Mouse (Mus musculus): ENCODE results near the gene Dnajc10. TPM values are rescaled to one million over a fixed set of nuclear protein-coding genes. Genes with fewer than 3 reads are reported as not detected.
A peak's percentile ranks its signal among the peaks of the same experiment; 100 is the strongest.

Dnajc10 gene
- polyA plus RNA-seq (2015; fragmentation: Nextera tagmentation; extraction: Ambion mirVana), result 48.6 and 50.2 TPM in 2 replicates

DNA sequence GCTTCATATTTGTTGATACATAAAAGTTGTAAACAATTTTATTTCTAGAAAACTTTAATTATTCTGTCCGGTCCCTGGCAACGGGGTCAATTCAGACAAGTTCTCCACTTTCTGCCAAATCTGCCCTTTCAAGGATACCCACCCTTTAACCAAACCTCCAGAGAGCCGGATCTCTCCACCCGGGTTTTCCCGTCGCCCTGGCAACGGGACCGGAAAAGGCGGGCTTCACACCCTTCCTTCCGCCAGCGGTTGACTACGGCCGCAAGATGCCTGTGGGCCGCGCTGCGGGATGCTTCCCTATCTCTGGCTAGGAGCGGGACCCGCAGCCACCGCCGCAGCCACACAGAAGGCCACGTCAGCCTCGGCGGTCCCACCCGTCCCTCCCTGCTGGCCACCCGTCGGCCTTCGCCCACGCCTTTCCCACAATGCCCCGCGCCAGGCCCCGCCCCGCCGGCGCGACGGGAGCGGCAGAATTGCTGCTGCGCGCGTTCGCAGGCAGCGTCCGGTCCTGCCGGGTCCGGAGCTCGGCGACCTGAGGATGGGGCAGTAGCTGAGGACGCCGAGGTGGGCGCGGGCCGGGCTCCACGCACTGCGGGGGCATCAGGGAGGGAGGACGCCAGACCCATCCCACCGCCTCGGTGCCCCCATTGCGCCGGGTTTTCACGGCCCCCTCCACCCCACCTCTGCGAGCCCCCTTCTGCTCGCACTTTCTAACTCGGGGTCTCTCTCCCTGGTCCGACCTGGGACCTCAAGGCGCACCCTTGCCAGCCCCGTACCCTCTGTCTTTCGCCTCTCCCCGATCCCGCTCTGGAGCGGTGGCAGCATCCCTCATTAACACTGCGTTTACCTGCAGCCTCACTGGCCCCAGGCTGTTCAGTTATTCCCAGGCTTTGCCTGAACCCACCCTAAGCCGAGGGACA lies at the start of gene Dnajc10:
Gene Dnajc10 (plus strand): TSS at position 225 of the 920 bp plus-strand sequence.
- no peak for TF ChIP-seq EP300 (optimal IDR thresholded peaks at IDR 0.05)
- peak; percentile 1; the same call in 1 of the 2 replicates for TF ChIP-seq CTCF (IDR thresholded peaks at IDR 0.05; ENCODE audit: low read depth)
- ATAC-seq (ENCODE audit: low FRiP score, low TSS enrichment) (peak; percentile 94), DNase-seq (ENCODE audit: low spot score) (peak; percentile 94)
- Histone ChIP-seq H3K27me3 (ENCODE audit: control insufficient read depth, insufficient read depth, low read length) (no peaks in the 10 kb centered on the region), H3K36me3 (ENCODE audit: control insufficient read depth, insufficient read depth, low read length) (no peaks in the 10 kb centered on the region), H3K9ac (ENCODE audit: low read length) (peak within 1 kb of the TSS; percentile 91), H3K4me2 (replicated peaks; ENCODE audit: low read depth) (peak within 1 kb of the TSS; percentile 77), H3K4me3 (ENCODE audit: low read depth, low read length) (peak within 1 kb of the TSS; percentile 88), H3K4me1 (replicated peaks; ENCODE audit: control insufficient read depth, insufficient read depth) (no peaks in the 10 kb centered on the region), H3K27ac (replicated peaks) (peak within 1 kb of the TSS; percentile 94), H3K9me3 (ENCODE audit: control insufficient read depth, low read length) (no peaks in the 10 kb centered on the region)
- under 1% methylated on average over 71 of the region's 72 CpGs for WGBS

DNA sequence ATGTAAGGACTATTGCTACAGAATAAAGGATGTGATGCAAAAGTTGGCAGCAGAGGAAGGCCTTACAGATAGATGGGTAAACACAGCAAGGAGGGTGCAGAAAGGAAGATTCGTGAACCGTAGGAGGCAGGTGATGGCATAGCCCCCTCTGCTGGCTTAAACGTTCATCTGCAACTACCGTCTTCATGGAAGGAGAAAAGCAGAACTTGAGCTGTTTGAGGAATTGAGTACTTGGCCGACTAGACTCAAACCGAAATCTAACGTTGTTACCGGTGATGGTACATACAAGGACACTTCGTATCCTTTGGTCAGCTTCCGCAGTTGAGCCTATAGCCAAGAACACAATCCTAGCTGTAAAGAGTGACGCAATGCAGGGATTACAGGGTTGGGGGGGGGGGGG lies 48.4 kb upstream of the Dnajc10 start:
- 15% methylated on average over 11 of the region's 11 CpGs for WGBS
- Histone ChIP-seq H3K9ac (ENCODE audit: low read length) (no peak overlapping the region), H3K9me3 (ENCODE audit: control insufficient read depth, low read length) (no peaks in the 10 kb centered on the region), H3K4me3 (ENCODE audit: low read depth, low read length) (no peak overlapping the region), H3K4me2 (replicated peaks; ENCODE audit: low read depth) (peak overlapping the region; percentile 32; the same call in 1 of the 2 replicates), H3K27ac (replicated peaks) (no peak overlapping the region), H3K36me3 (ENCODE audit: control insufficient read depth, insufficient read depth, low read length) (no peaks in the 10 kb centered on the region), H3K4me1 (replicated peaks; ENCODE audit: control insufficient read depth, insufficient read depth) (no peaks in the 10 kb centered on the region), H3K27me3 (ENCODE audit: control insufficient read depth, insufficient read depth, low read length) (no peaks in the 10 kb centered on the region)
- peak; percentile 97 for TF ChIP-seq CTCF (IDR thresholded peaks at IDR 0.05; ENCODE audit: low read depth)
- TF ChIP-seq EP300 (optimal IDR thresholded peaks at IDR 0.05), result no peak
- ATAC-seq (ENCODE audit: low FRiP score, low TSS enrichment) (no peak; the same call in 1 of the 2 replicates), DNase-seq (ENCODE audit: low spot score) (peak; percentile 64)

DNA sequence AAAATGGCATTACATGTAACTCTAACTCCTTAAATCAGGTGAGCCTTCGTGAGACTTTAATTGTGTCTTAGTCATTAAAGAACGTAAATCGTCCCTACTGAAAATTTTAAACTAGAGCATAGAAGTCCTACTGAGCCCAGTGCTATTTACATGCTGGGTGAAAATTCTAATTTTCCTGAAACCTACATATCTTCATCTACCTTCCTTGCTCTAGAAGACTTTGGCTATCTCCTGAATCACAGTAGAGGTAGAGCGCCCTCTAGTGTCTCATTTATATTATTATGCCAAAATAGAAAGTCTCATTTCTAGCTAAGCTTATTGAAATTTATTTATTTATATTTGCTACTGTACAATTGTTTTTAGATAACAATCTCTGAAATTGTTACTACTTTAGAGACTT lies 47.2 kb upstream of the Dnajc10 start:
- TF ChIP-seq EP300 (optimal IDR thresholded peaks at IDR 0.05), result no peak
- TF ChIP-seq CTCF (IDR thresholded peaks at IDR 0.05; ENCODE audit: low read depth), result peak; percentile 82
- Histone ChIP-seq H3K9ac (ENCODE audit: low read length) (no peak overlapping the region), H3K4me2 (replicated peaks; ENCODE audit: low read depth) (no peak overlapping the region), H3K9me3 (ENCODE audit: control insufficient read depth, low read length) (no peaks in the 10 kb centered on the region), H3K4me3 (ENCODE audit: low read depth, low read length) (no peak overlapping the region), H3K36me3 (ENCODE audit: control insufficient read depth, insufficient read depth, low read length) (no peaks in the 10 kb centered on the region), H3K27me3 (ENCODE audit: control insufficient read depth, insufficient read depth, low read length) (no peaks in the 10 kb centered on the region), H3K4me1 (replicated peaks; ENCODE audit: control insufficient read depth, insufficient read depth) (no peaks in the 10 kb centered on the region), H3K27ac (replicated peaks) (no peak overlapping the region)
- DNase-seq (ENCODE audit: low spot score) (no peak), ATAC-seq (ENCODE audit: low FRiP score, low TSS enrichment) (no peak)
- 63% methylated on average over 4 of the region's 4 CpGs for WGBS

- DNase-seq (ENCODE audit: low spot score) (no peak), ATAC-seq (ENCODE audit: low FRiP score, low TSS enrichment) (no peak)
- WGBS, result 67% methylated on average over 1 of the region's 1 CpGs
- TF ChIP-seq EP300 (optimal IDR thresholded peaks at IDR 0.05) (no peak), CTCF (IDR thresholded peaks at IDR 0.05; ENCODE audit: low read depth) (no peak)
- Histone ChIP-seq H3K4me2 (replicated peaks; ENCODE audit: low read depth) (no peak overlapping the region), H3K27me3 (ENCODE audit: control insufficient read depth, insufficient read depth, low read length) (no peaks in the 10 kb centered on the region), H3K27ac (replicated peaks) (no peak overlapping the region), H3K36me3 (ENCODE audit: control insufficient read depth, insufficient read depth, low read length) (no peaks in the 10 kb centered on the region), H3K4me1 (replicated peaks; ENCODE audit: control insufficient read depth, insufficient read depth) (no peaks in the 10 kb centered on the region), H3K9me3 (ENCODE audit: control insufficient read depth, low read length) (no peaks in the 10 kb centered on the region), H3K4me3 (ENCODE audit: low read depth, low read length) (no peak overlapping the region), H3K9ac (ENCODE audit: low read length) (no peak overlapping the region)
Measured at GRCm38 (mm10) chr2:80271431-80271830, 43.8 kb upstream of the Dnajc10 start.

- no peak overlapping the region for H3K4me3 ChIP-seq (ENCODE audit: low read depth, low read length)
- 83% methylated on average over 3 of the region's 3 CpGs for WGBS
- ATAC-seq (ENCODE audit: low FRiP score, low TSS enrichment) (no peak), DNase-seq (ENCODE audit: low spot score) (no peak)
- H3K9ac ChIP-seq (ENCODE audit: low read length), result no peak overlapping the region
- H3K27me3 ChIP-seq (ENCODE audit: control insufficient read depth, insufficient read depth, low read length), result no peaks in the 10 kb centered on the region
- no peaks in the 10 kb centered on the region for H3K4me1 ChIP-seq (replicated peaks; ENCODE audit: control insufficient read depth, insufficient read depth)
- no peak overlapping the region for H3K4me2 ChIP-seq (replicated peaks; ENCODE audit: low read depth)
- no peaks in the 10 kb centered on the region for H3K36me3 ChIP-seq (ENCODE audit: control insufficient read depth, insufficient read depth, low read length)
- H3K27ac ChIP-seq (replicated peaks), result no peak overlapping the region
- TF ChIP-seq EP300 (optimal IDR thresholded peaks at IDR 0.05), result no peak
- TF ChIP-seq CTCF (IDR thresholded peaks at IDR 0.05; ENCODE audit: low read depth), result no peak
- no peaks in the 10 kb centered on the region for H3K9me3 ChIP-seq (ENCODE audit: control insufficient read depth, low read length)
Measured at GRCm38 (mm10) chr2:80273038-80273437, 42.2 kb upstream of the Dnajc10 start.

DNA sequence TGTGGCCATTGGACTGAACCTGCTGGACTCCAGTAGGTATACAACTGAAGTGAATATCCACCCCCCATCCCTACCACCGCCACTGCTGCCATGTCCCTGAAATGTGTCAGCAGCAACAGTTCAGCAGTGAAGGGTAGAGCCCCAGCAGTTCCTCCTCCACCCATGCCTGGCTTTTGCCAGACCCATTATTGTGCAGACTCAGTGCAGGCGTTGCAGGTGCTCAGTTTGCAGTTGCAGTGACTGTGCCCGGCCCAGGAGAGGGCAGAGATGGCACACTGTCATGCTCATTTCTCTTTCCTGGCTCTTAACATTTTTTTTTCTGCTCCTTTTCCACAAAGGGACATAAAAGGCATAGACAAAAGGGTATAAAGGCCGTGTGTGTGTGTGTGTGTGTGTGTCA lies 41.5 kb upstream of the Dnajc10 start:
- Histone ChIP-seq H3K36me3 (ENCODE audit: control insufficient read depth, insufficient read depth, low read length) (no peaks in the 10 kb centered on the region), H3K27ac (replicated peaks) (no peak overlapping the region), H3K4me3 (ENCODE audit: low read depth, low read length) (no peak overlapping the region), H3K4me1 (replicated peaks; ENCODE audit: control insufficient read depth, insufficient read depth) (no peaks in the 10 kb centered on the region), H3K9me3 (ENCODE audit: control insufficient read depth, low read length) (no peaks in the 10 kb centered on the region), H3K27me3 (ENCODE audit: control insufficient read depth, insufficient read depth, low read length) (no peaks in the 10 kb centered on the region), H3K4me2 (replicated peaks; ENCODE audit: low read depth) (no peak overlapping the region), H3K9ac (ENCODE audit: low read length) (no peak overlapping the region)
- ATAC-seq (ENCODE audit: low FRiP score, low TSS enrichment), result no peak
- 74% methylated on average over 4 of the region's 4 CpGs for WGBS
- no peak for DNase-seq (ENCODE audit: low spot score)
- TF ChIP-seq CTCF (IDR thresholded peaks at IDR 0.05; ENCODE audit: low read depth) (0 out of 2 replicates have a peak, but pooled peaks have one; percentile 26), EP300 (optimal IDR thresholded peaks at IDR 0.05) (no peak)

All from stomach, postnatal 0 days (tissue).